Mouse (Mus musculus) C2C12 (cell line): ENCODE measurements around the gene Plce1.

Experiments
- CTCF ChIP-seq: IDR thresholded peaks from one replicate; pipeline ENCODE4 v1.5.1; 2011; ENCODE audit not compliant: control insufficient read depth, insufficient read depth, insufficient read length
- MAX ChIP-seq: IDR thresholded peaks from one replicate; pipeline ENCODE4 v1.6.1; 2011; ENCODE audit warnings: mild to moderate bottlenecking, control low read depth
- MYOD1 ChIP-seq: IDR thresholded peaks from one replicate; pipeline ENCODE4 v1.6.1; 2011; ENCODE audit warnings: low read depth; ENCODE audit not compliant: control insufficient read depth, insufficient read length
- MYOG ChIP-seq: IDR thresholded peaks from one replicate; pipeline ENCODE4 v1.6.1; 2011; ENCODE audit not compliant: control insufficient read depth, insufficient read length; ENCODE audit errors: extremely low read depth
- USF1 ChIP-seq: IDR thresholded peaks from one replicate; pipeline ENCODE4 v1.6.1; 2011; ENCODE audit warnings: low read depth, mild to moderate bottlenecking, control low read depth, moderate library complexity

GRCm38 (mm10) chr19:38435221-38435620 is 45.7 kb upstream of the Plce1 start:
- TF ChIP-seq CTCF (no peak), USF1 (no peak), MAX (no peak), MYOD1 (no peak), MYOG (no peak)
